Mouse (Mus musculus) hindbrain, embryonic 10.5 days (tissue): ENCODE measurements at regions not wholly inside any gene's neighbourhood (a gene's known extent, or its start where the extent isn't known, plus 50 kb on each side); places are given as distances from the start of the nearest gene placed in this dataset.

Source experiments
- DNase-seq: peaks from one replicate; pipeline ENCODE4 v3.0.0-alpha.2; 2017; ENCODE audit warnings: low spot score
- H3K27ac ChIP-seq: fragments of 300-500 bp; sonication (generic); 2 replicates; pipeline ENCODE4 v1.5.1; 2016; ENCODE audit warnings: mild to moderate bottlenecking, moderate library complexity
- H3K27me3 ChIP-seq: fragments of 300-500 bp; sonication (generic); 2 replicates; pipeline ENCODE4 v1.6.1; 2016; ENCODE audit warnings: mild to moderate bottlenecking; ENCODE audit not compliant: poor library complexity, insufficient read depth, severe bottlenecking
- H3K36me3 ChIP-seq: fragments of 300-500 bp; sonication (generic); 2 replicates; pipeline ENCODE4 v1.6.1; 2016; ENCODE audit warnings: mild to moderate bottlenecking, moderate library complexity
- H3K4me1 ChIP-seq: fragments of 300-500 bp; sonication (generic); replicated peaks from 2 replicates; pipeline ENCODE4 v1.6.1; 2016; ENCODE audit warnings: mild to moderate bottlenecking
- H3K4me3 ChIP-seq: fragments of 300-500 bp; sonication (generic); 2 replicates; pipeline ENCODE4 v1.5.1; 2016; ENCODE audit warnings: mild to moderate bottlenecking, moderate library complexity
- H3K9me3 ChIP-seq: fragments of 300-500 bp; sonication (generic); 2 replicates; pipeline ENCODE4 v1.6.1; 2016; ENCODE audit warnings: mild to moderate bottlenecking, moderate library complexity
- WGBS: fragments of 180-500 bp; shearing (Covaris S2); methylation state at CpG from one replicate; pipeline ENCODE4 v1.1.7; 2016; 5-methylcytosine and 5-hydroxymethylcytosine counted together

DNA sequence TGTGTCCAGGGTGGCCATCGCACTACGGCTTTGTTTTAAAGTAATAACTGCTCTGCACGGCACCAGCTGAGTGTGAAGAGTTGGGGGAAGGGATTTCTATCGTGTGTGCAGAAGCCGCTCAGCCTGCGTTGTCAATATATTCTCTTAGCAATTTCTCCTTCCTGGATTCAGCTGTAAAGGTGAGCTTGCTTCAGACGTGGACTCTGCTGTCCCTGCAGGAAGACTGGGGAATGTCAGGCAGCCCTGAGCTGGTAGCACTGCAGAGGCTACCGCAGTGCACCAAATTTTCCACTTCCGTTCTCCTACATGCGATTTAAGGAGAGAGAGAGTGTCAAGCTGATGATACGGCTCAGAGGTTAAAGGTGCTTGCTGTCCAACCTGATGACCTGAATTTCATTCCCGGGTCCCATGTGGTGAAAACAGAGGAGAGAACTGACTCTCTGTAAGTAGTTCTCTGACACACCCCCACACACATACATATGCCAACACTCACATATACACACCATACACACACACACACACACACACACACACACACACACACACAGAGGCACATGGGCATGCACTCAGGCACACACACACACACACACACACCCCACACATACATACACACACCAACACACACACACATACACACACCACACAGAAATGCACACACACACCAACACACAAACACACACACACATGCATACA is 59.9 kb upstream of the Prelid3b start:
- Histone ChIP-seq H3K27ac (no peak overlapping the region), H3K9me3 (no peaks in the 10 kb centered on the region), H3K4me3 (no peak overlapping the region), H3K27me3 (no peaks in the 10 kb centered on the region), H3K4me1 (no peaks in the 10 kb centered on the region), H3K36me3 (no peaks in the 10 kb centered on the region)
- no peak for DNase-seq
- 64% methylated on average over 12 of the region's 12 CpGs for WGBS

DNA sequence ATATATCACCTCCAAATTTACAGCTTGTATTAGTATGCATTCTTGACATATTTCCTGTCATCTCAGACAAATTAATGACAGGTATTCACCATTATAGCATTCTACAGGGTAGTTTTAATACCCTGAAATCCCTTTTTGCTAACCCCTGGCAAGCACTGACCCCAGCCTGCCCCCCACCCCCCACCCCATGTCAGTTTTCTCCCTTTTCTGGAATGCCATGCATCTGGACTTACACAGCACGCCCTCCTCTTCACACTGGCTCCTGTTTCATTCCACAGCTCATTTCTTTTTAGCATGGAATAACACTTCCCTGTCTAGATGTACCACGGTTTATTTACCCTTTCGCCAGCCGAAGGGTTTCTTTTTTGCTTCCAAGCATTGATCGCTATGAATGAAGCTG is 67.8 kb upstream of the Prelid3b start:
- H3K27ac ChIP-seq: no peak overlapping the region
- WGBS: 74% methylated on average over 5 of the region's 5 CpGs

DNA sequence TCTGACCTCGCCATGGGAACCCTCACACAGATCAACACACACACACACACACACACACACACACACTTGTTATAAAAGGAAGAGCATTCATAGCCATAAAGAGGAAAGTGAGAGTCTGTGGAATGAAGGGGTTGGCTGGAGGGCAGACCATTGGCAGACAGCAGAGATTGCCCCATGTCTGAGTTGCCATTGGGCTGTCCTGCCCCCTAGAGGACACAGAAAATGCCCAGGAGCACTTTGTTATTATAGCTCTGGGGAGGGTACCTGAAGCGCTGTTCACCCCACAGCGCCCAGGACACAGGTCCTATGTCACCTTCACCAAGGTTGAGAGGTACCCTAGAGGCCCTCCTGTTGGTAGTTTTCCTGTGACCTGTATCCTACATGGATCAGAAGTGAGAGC is 74.3 kb upstream of the Prelid3b start:
- Histone ChIP-seq H3K4me3 (no peak overlapping the region), H3K9me3 (0 out of 2 replicates have a peak, but pooled peaks cover 1% of the 10 kb centered on the region), H3K27ac (no peak overlapping the region), H3K27me3 (no peaks in the 10 kb centered on the region), H3K4me1 (0 out of 2 replicates have a peak, but pooled peaks cover 3% of the 10 kb centered on the region), H3K36me3 (no peaks in the 10 kb centered on the region)
- WGBS: 86% methylated on average over 3 of the region's 3 CpGs
- DNase-seq: no peak

More for the DNA sequence above, 67.8 kb upstream of the Prelid3b start:
- no peak for DNase-seq
- Histone ChIP-seq H3K36me3 (no peaks in the 10 kb centered on the region), H3K27me3 (no peaks in the 10 kb centered on the region), H3K4me1 (no peaks in the 10 kb centered on the region), H3K9me3 (0 out of 2 replicates have a peak, but pooled peaks cover 2% of the 10 kb centered on the region), H3K4me3 (no peak overlapping the region)

DNA sequence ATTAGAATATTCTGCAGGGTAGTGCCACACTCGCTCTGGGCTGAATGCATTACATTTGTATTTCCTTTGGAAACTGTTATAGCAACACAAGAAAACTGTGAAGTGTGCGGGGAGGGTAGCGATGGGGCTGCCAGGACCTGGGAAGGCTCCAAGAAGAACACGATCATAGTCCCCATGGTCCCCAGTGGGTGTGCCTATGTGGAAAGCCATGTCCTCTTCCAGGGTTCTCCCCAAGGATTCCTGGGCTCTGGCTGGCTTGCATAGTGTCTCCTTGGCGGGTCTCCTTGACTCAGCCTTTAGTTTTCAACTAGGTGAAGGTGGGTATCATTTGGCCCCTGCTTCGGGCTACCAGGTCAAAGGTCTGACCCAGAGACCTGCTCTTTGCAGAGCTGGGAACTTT is 74.8 kb upstream of the Prelid3b start:
- WGBS: 88% methylated on average over 6 of the region's 6 CpGs
- no peaks in the 10 kb centered on the region for H3K27me3 ChIP-seq
- no peaks in the 10 kb centered on the region for H3K36me3 ChIP-seq
- H3K4me3 ChIP-seq: no peak overlapping the region
- DNase-seq: no peak
- H3K27ac ChIP-seq: no peak overlapping the region
- 0 out of 2 replicates have a peak, but pooled peaks cover 3% of the 10 kb centered on the region for H3K4me1 ChIP-seq
- H3K9me3 ChIP-seq: no peaks in the 10 kb centered on the region

- 80% methylated on average over 4 of the region's 4 CpGs for WGBS
- H3K4me1 ChIP-seq: 0 out of 2 replicates have a peak, but pooled peaks cover 3% of the 10 kb centered on the region
These were observed 75.9 kb upstream of the Prelid3b start for GRCm38 (mm10) chr2:174548776-174549175.

GRCm38 (mm10) chr2:174555778-174556177 is 82.9 kb upstream of the Prelid3b start:
- Histone ChIP-seq H3K27me3 (0 out of 2 replicates have a peak, but pooled peaks cover 2% of the 10 kb centered on the region), H3K36me3 (no peaks in the 10 kb centered on the region), H3K4me3 (no peak overlapping the region), H3K27ac (no peak overlapping the region), H3K9me3 (no peaks in the 10 kb centered on the region), H3K4me1 (no peaks in the 10 kb centered on the region)
- DNase-seq: no peak
- WGBS: 95% methylated on average over 11 of the region's 11 CpGs

More at GRCm38 (mm10) chr2:174548776-174549175, 75.9 kb upstream of the Prelid3b start:
- Histone ChIP-seq H3K4me3 (no peak overlapping the region), H3K36me3 (no peaks in the 10 kb centered on the region), H3K27ac (no peak overlapping the region), H3K9me3 (no peaks in the 10 kb centered on the region), H3K27me3 (no peaks in the 10 kb centered on the region)
- DNase-seq: no peak

- no peak overlapping the region for H3K4me3 ChIP-seq
- H3K9me3 ChIP-seq: no peaks in the 10 kb centered on the region
- peak; percentile 32 for DNase-seq
- 0 out of 2 replicates have a peak, but pooled peaks cover 5% of the 10 kb centered on the region for H3K27me3 ChIP-seq
- 0 out of 2 replicates have a peak overlapping the region, but pooled peaks have one; percentile 16 for H3K27ac ChIP-seq
- WGBS: 34% methylated on average over 7 of the region's 7 CpGs
- no peaks in the 10 kb centered on the region for H3K36me3 ChIP-seq
- peaks cover 24% of the 10 kb centered on the region for H3K4me1 ChIP-seq
These were observed 81.4 kb upstream of the Zfp831 start for GRCm38 (mm10) chr2:174561828-174562429.

DNA sequence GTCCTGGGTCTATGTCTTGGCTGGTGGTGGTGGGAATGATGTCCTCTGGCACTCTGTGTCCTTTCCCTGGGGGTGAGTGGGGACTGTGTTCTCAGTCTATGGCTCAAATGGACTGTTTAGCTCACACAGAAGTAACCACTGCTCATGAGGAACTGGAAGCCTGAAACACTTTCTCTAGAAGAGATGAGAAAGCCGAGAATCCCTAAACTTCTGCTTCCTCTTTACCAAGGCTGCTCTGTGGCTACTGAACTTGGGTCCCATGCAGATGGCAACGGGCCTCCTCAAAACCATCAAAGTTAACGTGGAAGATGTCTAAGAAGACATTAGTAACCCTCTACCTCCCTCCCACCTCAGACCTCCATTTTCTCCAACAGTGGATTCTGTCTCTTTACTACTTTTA is 79.4 kb upstream of the Zfp831 start:
- Histone ChIP-seq H3K27ac (no peak overlapping the region), H3K27me3 (0 out of 2 replicates have a peak, but pooled peaks cover 5% of the 10 kb centered on the region), H3K4me3 (no peak overlapping the region), H3K36me3 (no peaks in the 10 kb centered on the region), H3K9me3 (no peaks in the 10 kb centered on the region), H3K4me1 (peaks cover 24% of the 10 kb centered on the region)
- 95% methylated on average over 3 of the region's 3 CpGs for WGBS
- no peak for DNase-seq

- Histone ChIP-seq H3K4me3 (no peak overlapping the region), H3K36me3 (no peaks in the 10 kb centered on the region), H3K4me1 (peaks cover 24% of the 10 kb centered on the region), H3K27ac (no peak overlapping the region; the same call in 1 of the 2 replicates), H3K9me3 (no peaks in the 10 kb centered on the region), H3K27me3 (0 out of 2 replicates have a peak, but pooled peaks cover 5% of the 10 kb centered on the region)
- WGBS: 24% methylated on average over 5 of the region's 5 CpGs
- DNase-seq: no peak
These were observed 78.5 kb upstream of the Zfp831 start for GRCm38 (mm10) chr2:174564817-174565216.

GRCm38 (mm10) chr2:174565891-174566290 is 77.4 kb upstream of the Zfp831 start:
- 85% methylated on average over 7 of the region's 7 CpGs for WGBS
- H3K4me3 ChIP-seq: no peak overlapping the region

GRCm38 (mm10) chr2:174566752-174567151 is 76.6 kb upstream of the Zfp831 start:
- no peak overlapping the region for H3K4me3 ChIP-seq
- peaks cover 24% of the 10 kb centered on the region for H3K4me1 ChIP-seq
- H3K27ac ChIP-seq: no peak overlapping the region
- DNase-seq: no peak
- no peaks in the 10 kb centered on the region for H3K9me3 ChIP-seq
- WGBS: 72% methylated on average over 4 of the region's 4 CpGs
- H3K36me3 ChIP-seq: no peaks in the 10 kb centered on the region
- no peaks in the 10 kb centered on the region for H3K27me3 ChIP-seq

More at GRCm38 (mm10) chr2:174565891-174566290, 77.4 kb upstream of the Zfp831 start:
- H3K9me3 ChIP-seq: no peaks in the 10 kb centered on the region
- DNase-seq: no peak
- H3K4me1 ChIP-seq: peaks cover 24% of the 10 kb centered on the region
- 0 out of 2 replicates have a peak, but pooled peaks cover 2% of the 10 kb centered on the region for H3K27me3 ChIP-seq
- no peaks in the 10 kb centered on the region for H3K36me3 ChIP-seq
- peak overlapping the region; percentile 12; the same call in 1 of the 2 replicates for H3K27ac ChIP-seq

- DNase-seq: no peak
- 89% methylated on average over 7 of the region's 7 CpGs for WGBS
- H3K27me3 ChIP-seq: no peaks in the 10 kb centered on the region
- H3K27ac ChIP-seq: no peak overlapping the region
- no peaks in the 10 kb centered on the region for H3K36me3 ChIP-seq
- H3K9me3 ChIP-seq: no peaks in the 10 kb centered on the region
- H3K4me1 ChIP-seq: no peaks in the 10 kb centered on the region
- no peak overlapping the region for H3K4me3 ChIP-seq
These were observed 68.4 kb upstream of the Zfp831 start for GRCm38 (mm10) chr2:174574804-174575507.

DNA sequence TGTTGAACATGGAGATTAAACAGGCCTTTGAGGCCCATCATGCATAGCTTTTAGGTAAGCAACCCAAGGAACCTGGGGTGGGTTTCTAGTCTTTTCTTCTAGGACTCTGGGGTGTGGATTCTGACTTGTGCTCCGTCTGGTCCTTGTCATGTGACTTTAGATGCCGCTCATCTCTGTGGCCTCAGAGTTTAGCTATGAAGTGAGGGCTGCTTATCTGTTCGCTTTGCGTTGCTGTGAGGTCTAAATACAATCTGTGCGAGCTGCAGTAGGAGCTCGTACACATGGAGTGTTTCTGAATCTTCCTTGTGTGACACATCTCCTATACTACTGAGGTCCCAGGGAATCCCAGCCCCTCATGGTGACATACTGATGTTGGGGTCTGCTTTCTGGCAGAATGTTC is 67.8 kb upstream of the Zfp831 start:
- Histone ChIP-seq H3K36me3 (no peaks in the 10 kb centered on the region), H3K9me3 (no peaks in the 10 kb centered on the region), H3K4me3 (no peak overlapping the region), H3K4me1 (no peaks in the 10 kb centered on the region), H3K27ac (no peak overlapping the region), H3K27me3 (no peaks in the 10 kb centered on the region)
- no peak for DNase-seq
- 91% methylated on average over 6 of the region's 6 CpGs for WGBS
